Mouse (Mus musculus) stomach, embryonic 16.5 days (tissue): ENCODE results near the gene Spem1. TPM values are rescaled to one million over a fixed set of nuclear protein-coding genes. Genes with fewer than 3 reads are reported as not detected.

ENCODE experiments used
- ATAC-seq: fragments of 200-750 bp; cut with Nextera tagmentation; 2 replicates; pipeline ENCODE4 v1.8.0; 2017; ENCODE audit warnings: moderate number of reproducible peaks, moderate TSS enrichment; ENCODE audit not compliant: insufficient read depth, low FRiP score
- H3K27ac ChIP-seq: fragments of 300-500 bp; sonication (generic); 2 replicates; pipeline ENCODE4 v1.5.1; 2014; ENCODE audit warnings: low read length
- H3K27me3 ChIP-seq: fragments of 300-500 bp; sonication (generic); 2 replicates; pipeline ENCODE4 v1.6.1; 2014; ENCODE audit warnings: low read length, control low read depth, mixed read lengths; ENCODE audit not compliant: control insufficient read depth, insufficient read depth
- H3K36me3 ChIP-seq: fragments of 300-500 bp; sonication (generic); 2 replicates; pipeline ENCODE4 v1.6.1; 2014; ENCODE audit warnings: low read length; ENCODE audit not compliant: control insufficient read depth, insufficient read depth
- H3K4me1 ChIP-seq: fragments of 300-500 bp; sonication (generic); 2 replicates; pipeline ENCODE4 v1.6.1; 2014; ENCODE audit warnings: low read length, control low read depth, mixed read lengths; ENCODE audit not compliant: control insufficient read depth, insufficient read depth
- H3K4me2 ChIP-seq: fragments of 300-500 bp; sonication (generic); 2 replicates; pipeline ENCODE4 v1.6.1; 2014; ENCODE audit warnings: low read depth, low read length, mixed read lengths
- H3K4me3 ChIP-seq: fragments of 300-500 bp; sonication (generic); replicated peaks from 2 replicates; pipeline ENCODE4 v1.5.1; 2014; ENCODE audit warnings: mild to moderate bottlenecking, low read length
- H3K9ac ChIP-seq: fragments of 300-500 bp; sonication (generic); 2 replicates; pipeline ENCODE4 v1.6.1; 2014; ENCODE audit warnings: low read length
- H3K9me3 ChIP-seq: fragments of 300-500 bp; sonication (generic); replicated peaks from 2 replicates; pipeline ENCODE4 v1.6.1; 2016; ENCODE audit warnings: low read length, control low read depth; ENCODE audit not compliant: control insufficient read depth
- WGBS: fragments of 180-500 bp; shearing (Covaris S2); extraction: QIAGEN DNeasy Blood & Tissue Kit; methylation state at CpG from one replicate; pipeline ENCODE4 v1.1.7; 2014; 5-methylcytosine and 5-hydroxymethylcytosine counted together
- polyA plus RNA-seq: library from polyadenylated mRNA; unstranded; fragments of >200 nt; fragmentation: Nextera tagmentation; extraction: Ambion mirVana; gene quantifications from 2 replicates; pipeline ENCODE4 v1.2.1, GENCODE M21; 2015

Gene Spem1
- polyA plus RNA-seq, 1 experiment from 2014 or later = not detected

GRCm38 (mm10) chr11:69837952-69838713 is 16.2 kb upstream of the Spem1 start, which contains the start of gene Tmem256:
TSS of gene Tmem256 (plus strand) at chr11:69838514.
- peak; percentile 89 for ATAC-seq

GRCm38 (mm10) chr11:69837604-69837951 is 15.6 kb upstream of the Spem1 start, which contains the start of gene Nlgn2:
TSS of gene Nlgn2 (minus strand) at chr11:69837784.
- H3K36me3 ChIP-seq = no peaks in the 10 kb centered on the region
- peaks cover 32% of the 10 kb centered on the region for H3K4me1 ChIP-seq
- peak within 1 kb of the TSS; percentile 86 for H3K9ac ChIP-seq
- H3K4me3 ChIP-seq = peak within 1 kb of the TSS; percentile 66
- no peaks in the 10 kb centered on the region for H3K9me3 ChIP-seq
- H3K27me3 ChIP-seq = no peaks in the 10 kb centered on the region
- peak within 1 kb of the TSS; percentile 84 for H3K27ac ChIP-seq
- peak within 1 kb of the TSS; percentile 89 for H3K4me2 ChIP-seq
- under 1% methylated on average over 30 of the region's 32 CpGs for WGBS
- ATAC-seq = no peak; the same call in 1 of the 2 replicates

More at GRCm38 (mm10) chr11:69837952-69838713, 16.2 kb upstream of the Spem1 start, which contains the start of gene Tmem256:
- no peaks in the 10 kb centered on the region for H3K9me3 ChIP-seq
- under 1% methylated on average over 34 of the region's 34 CpGs for WGBS
- peak within 1 kb of the TSS; percentile 66 for H3K4me3 ChIP-seq
- H3K36me3 ChIP-seq = no peaks in the 10 kb centered on the region
- H3K9ac ChIP-seq = peak within 1 kb of the TSS; percentile 86
- H3K27ac ChIP-seq = peak within 1 kb of the TSS; percentile 84
- peaks cover 32% of the 10 kb centered on the region for H3K4me1 ChIP-seq
- H3K27me3 ChIP-seq = no peaks in the 10 kb centered on the region
- peak within 1 kb of the TSS; percentile 89 for H3K4me2 ChIP-seq

- no peak for ATAC-seq
- H3K4me3 ChIP-seq = peak overlapping the region; percentile 66
- 1% methylated on average over 51 of the region's 52 CpGs for WGBS
These were observed 15.0 kb upstream of the Spem1 start for GRCm38 (mm10) chr11:69836703-69837576.

GRCm38 (mm10) chr11:69835966-69836335 is 14.0 kb upstream of the Spem1 start:
- ATAC-seq = no peak
- H3K9ac ChIP-seq = peak overlapping the region; percentile 86; the same call in 1 of the 2 replicates

More at GRCm38 (mm10) chr11:69836703-69837576, 15.0 kb upstream of the Spem1 start:
- Histone ChIP-seq H3K36me3 (no peaks in the 10 kb centered on the region), H3K9me3 (no peaks in the 10 kb centered on the region), H3K4me1 (peaks cover 32% of the 10 kb centered on the region), H3K9ac (peak overlapping the region; percentile 86), H3K27ac (peak overlapping the region; percentile 83), H3K27me3 (no peaks in the 10 kb centered on the region), H3K4me2 (peak overlapping the region; percentile 89)

GRCm38 (mm10) chr11:69835326-69835965 is 13.5 kb upstream of the Spem1 start:
- Histone ChIP-seq H3K36me3 (no peaks in the 10 kb centered on the region), H3K4me3 (peak overlapping the region; percentile 66; the same call in 1 of the 2 replicates), H3K9ac (peak overlapping the region; percentile 86), H3K4me1 (peaks cover 32% of the 10 kb centered on the region), H3K27me3 (no peaks in the 10 kb centered on the region), H3K9me3 (no peaks in the 10 kb centered on the region), H3K27ac (no peak overlapping the region), H3K4me2 (peak overlapping the region; percentile 89)
- no peak for ATAC-seq
- 26% methylated on average over 9 of the region's 9 CpGs for WGBS

More at GRCm38 (mm10) chr11:69835966-69836335, 14.0 kb upstream of the Spem1 start:
- no peaks in the 10 kb centered on the region for H3K27me3 ChIP-seq
- H3K4me3 ChIP-seq = peak overlapping the region; percentile 66
- no peak overlapping the region for H3K27ac ChIP-seq
- 15% methylated on average over 4 of the region's 4 CpGs for WGBS
- H3K4me2 ChIP-seq = peak overlapping the region; percentile 89
- no peaks in the 10 kb centered on the region for H3K9me3 ChIP-seq
- H3K4me1 ChIP-seq = peaks cover 32% of the 10 kb centered on the region
- H3K36me3 ChIP-seq = no peaks in the 10 kb centered on the region

- ATAC-seq = no peak
- H3K9ac ChIP-seq = peak overlapping the region; percentile 77
- H3K27ac ChIP-seq = no peak overlapping the region
- no peaks in the 10 kb centered on the region for H3K27me3 ChIP-seq
- 9% methylated on average over 43 of the region's 48 CpGs for WGBS
- peak overlapping the region; percentile 43 for H3K4me3 ChIP-seq
- no peaks in the 10 kb centered on the region for H3K36me3 ChIP-seq
- peak overlapping the region; percentile 89 for H3K4me2 ChIP-seq
- H3K9me3 ChIP-seq = no peaks in the 10 kb centered on the region
- H3K4me1 ChIP-seq = peaks cover 32% of the 10 kb centered on the region
These were observed 12.1 kb upstream of the Spem1 start for GRCm38 (mm10) chr11:69834001-69834549.

- no peak overlapping the region for H3K27ac ChIP-seq
- no peaks in the 10 kb centered on the region for H3K9me3 ChIP-seq
- peaks cover 30% of the 10 kb centered on the region for H3K4me1 ChIP-seq
- peak overlapping the region; percentile 89 for H3K4me2 ChIP-seq
- H3K36me3 ChIP-seq = no peaks in the 10 kb centered on the region
- peak overlapping the region; percentile 77 for H3K9ac ChIP-seq
- ATAC-seq = no peak
- H3K27me3 ChIP-seq = no peaks in the 10 kb centered on the region
- H3K4me3 ChIP-seq = peak overlapping the region; percentile 43
- 53% methylated on average over 8 of the region's 8 CpGs for WGBS
These were observed 11.6 kb upstream of the Spem1 start for GRCm38 (mm10) chr11:69833554-69833953.

GRCm38 (mm10) chr11:69828832-69829231 is 6.9 kb upstream of the Spem1 start:
- no peaks in the 10 kb centered on the region for H3K9me3 ChIP-seq
- no peaks in the 10 kb centered on the region for H3K27me3 ChIP-seq
- H3K36me3 ChIP-seq = peaks cover 18% of the 10 kb centered on the region; the same call in 1 of the 2 replicates
- H3K27ac ChIP-seq = no peak overlapping the region
- H3K9ac ChIP-seq = no peak overlapping the region
- H3K4me3 ChIP-seq = no peak overlapping the region
- WGBS = 69% methylated on average over 5 of the region's 5 CpGs
- peaks cover 8% of the 10 kb centered on the region; the same call in 1 of the 2 replicates for H3K4me1 ChIP-seq
- ATAC-seq = no peak
- no peak overlapping the region for H3K4me2 ChIP-seq
